Mouse (Mus musculus): Measurements from ENCODE around the gene Mecom.
A peak's percentile ranks its signal among the peaks of the same experiment; 100 is the strongest.

- TF ChIP-seq EP300 (IDR thresholded peaks at IDR 0.05) (peak; percentile 38; the same call in 1 of the 2 replicates), CTCF (IDR thresholded peaks at IDR 0.05) (no peak)
Measured at GRCm38 (mm10) chr3:30219190-30219884, 328.5 kb downstream of the Mecom start.
